Mouse (Mus musculus) forebrain, embryonic 10.5 days (tissue): Measurements from ENCODE around the gene Gm17387. TPM values are rescaled to one million over a fixed set of nuclear protein-coding genes. Genes with fewer than 3 reads are reported as not detected.
A peak's percentile ranks its signal among the peaks of the same experiment; 100 is the strongest.

Experiments used
- DNase-seq: peaks from one replicate; pipeline ENCODE4 v3.0.0-alpha.2; 2017; ENCODE audit warnings: low spot score; ENCODE audit errors: extremely low spot score
- H3K27ac ChIP-seq: fragments of 300-500 bp; sonication (generic); 2 replicates; pipeline ENCODE4 v1.5.1; 2016; ENCODE audit warnings: mild to moderate bottlenecking
- H3K27me3 ChIP-seq: fragments of 300-500 bp; sonication (generic); 2 replicates; pipeline ENCODE4 v1.6.1; 2016; ENCODE audit warnings: mild to moderate bottlenecking; ENCODE audit not compliant: poor library complexity, severe bottlenecking
- H3K36me3 ChIP-seq: fragments of 300-500 bp; sonication (generic); replicated peaks from 2 replicates; pipeline ENCODE4 v1.6.1; 2016; ENCODE audit warnings: mild to moderate bottlenecking, moderate library complexity
- H3K4me1 ChIP-seq: fragments of 300-500 bp; sonication (generic); 2 replicates; pipeline ENCODE4 v1.6.1; 2016
- H3K4me3 ChIP-seq: fragments of 300-500 bp; sonication (generic); 2 replicates; pipeline ENCODE4 v1.5.1; 2016; ENCODE audit warnings: mild to moderate bottlenecking, moderate library complexity
- H3K9me3 ChIP-seq: fragments of 300-500 bp; sonication (generic); 2 replicates; pipeline ENCODE4 v1.6.1; 2016; ENCODE audit warnings: mild to moderate bottlenecking, moderate library complexity
- WGBS: fragments of 180-500 bp; shearing (Covaris S2); methylation state at CpG from one replicate; pipeline ENCODE4 v1.1.7; 2016; 5-methylcytosine and 5-hydroxymethylcytosine counted together
- polyA plus RNA-seq: library from polyadenylated mRNA; unstranded; fragments of >200 nt; fragmentation: Nextera tagmentation; extraction: Ambion mirVana; gene quantifications from 2 replicates; pipeline ENCODE4 v1.2.1, GENCODE M21; 2016

The Gm17387 gene
- polyA plus RNA-seq, 1 experiment from 2014 or later = not detected

GRCm38 (mm10) chr7:141058601-141059341 lies 29.8 kb downstream of the Gm17387 start:
- peaks cover 46% of the 10 kb centered on the region for H3K36me3 ChIP-seq
- H3K9me3 ChIP-seq = peaks cover 3% of the 10 kb centered on the region; the same call in 1 of the 2 replicates
- no peak overlapping the region for H3K4me3 ChIP-seq
- peaks cover 22% of the 10 kb centered on the region for H3K27me3 ChIP-seq
- peaks cover 30% of the 10 kb centered on the region for H3K4me1 ChIP-seq
- no peak overlapping the region for H3K27ac ChIP-seq
- WGBS = 93% methylated on average over 14 of the region's 14 CpGs
- no peak for DNase-seq

- Histone ChIP-seq H3K4me3 (peak overlapping the region; percentile 80), H3K27ac (peak overlapping the region; percentile 95), H3K27me3 (peaks cover 22% of the 10 kb centered on the region), H3K9me3 (peaks cover 3% of the 10 kb centered on the region; the same call in 1 of the 2 replicates), H3K36me3 (peaks cover 57% of the 10 kb centered on the region), H3K4me1 (peaks cover 30% of the 10 kb centered on the region)
- 73% methylated on average over 2 of the region's 2 CpGs for WGBS
- no peak for DNase-seq
These were observed 31.0 kb downstream of the Gm17387 start for GRCm38 (mm10) chr7:141059929-141060328.

- DNase-seq = peak; percentile 87
- H3K27ac ChIP-seq = peak within 1 kb of the TSS; percentile 95
- H3K36me3 ChIP-seq = peaks cover 62% of the 10 kb centered on the region
- H3K27me3 ChIP-seq = peaks cover 22% of the 10 kb centered on the region
- peaks cover 30% of the 10 kb centered on the region for H3K4me1 ChIP-seq
- H3K9me3 ChIP-seq = peaks cover 2% of the 10 kb centered on the region; the same call in 1 of the 2 replicates
- under 1% methylated on average over 72 of the region's 72 CpGs for WGBS
- H3K4me3 ChIP-seq = peak within 1 kb of the TSS; percentile 80
These were observed 31.7 kb downstream of the Gm17387 start, which contains the start of gene B4galnt4 for GRCm38 (mm10) chr7:141060426-141061242. Gene B4galnt4, plus strand, starts transcription at chr7:141061104.

- peak; percentile 53 for DNase-seq
- peaks cover 62% of the 10 kb centered on the region for H3K36me3 ChIP-seq
- 0% methylated on average over 37 of the region's 37 CpGs for WGBS
These were observed 32.4 kb downstream of the Gm17387 start for GRCm38 (mm10) chr7:141061269-141061692.

GRCm38 (mm10) chr7:141062525-141062924 lies 33.6 kb downstream of the Gm17387 start:
- peaks cover 22% of the 10 kb centered on the region for H3K27me3 ChIP-seq
- H3K9me3 ChIP-seq = no peaks in the 10 kb centered on the region
- H3K27ac ChIP-seq = no peak overlapping the region
- DNase-seq = no peak
- WGBS = 97% methylated on average over 7 of the region's 7 CpGs
- H3K4me1 ChIP-seq = peaks cover 30% of the 10 kb centered on the region
- peaks cover 62% of the 10 kb centered on the region for H3K36me3 ChIP-seq
- H3K4me3 ChIP-seq = peak overlapping the region; percentile 80; the same call in 1 of the 2 replicates

More at GRCm38 (mm10) chr7:141061269-141061692, 32.4 kb downstream of the Gm17387 start:
- no peaks in the 10 kb centered on the region for H3K9me3 ChIP-seq
- peak overlapping the region; percentile 80 for H3K4me3 ChIP-seq
- H3K27ac ChIP-seq = peak overlapping the region; percentile 95
- H3K27me3 ChIP-seq = peaks cover 22% of the 10 kb centered on the region
- peaks cover 30% of the 10 kb centered on the region for H3K4me1 ChIP-seq

- peaks cover 30% of the 10 kb centered on the region for H3K4me1 ChIP-seq
- no peak overlapping the region for H3K27ac ChIP-seq
- 94% methylated on average over 3 of the region's 3 CpGs for WGBS
- peaks cover 67% of the 10 kb centered on the region for H3K36me3 ChIP-seq
- no peaks in the 10 kb centered on the region for H3K9me3 ChIP-seq
- no peak for DNase-seq
- H3K27me3 ChIP-seq = peaks cover 29% of the 10 kb centered on the region
- H3K4me3 ChIP-seq = no peak overlapping the region
These were observed 34.4 kb downstream of the Gm17387 start for GRCm38 (mm10) chr7:141063353-141063752.

- 91% methylated on average over 7 of the region's 7 CpGs for WGBS
- H3K4me3 ChIP-seq = no peak overlapping the region
- H3K9me3 ChIP-seq = no peaks in the 10 kb centered on the region
- no peak overlapping the region for H3K27ac ChIP-seq
- no peak for DNase-seq
- H3K36me3 ChIP-seq = peaks cover 70% of the 10 kb centered on the region
- peaks cover 30% of the 10 kb centered on the region for H3K4me1 ChIP-seq
- H3K27me3 ChIP-seq = peaks cover 36% of the 10 kb centered on the region
These were observed 35.2 kb downstream of the Gm17387 start for GRCm38 (mm10) chr7:141064175-141064574.

GRCm38 (mm10) chr7:141064576-141064975 lies 35.6 kb downstream of the Gm17387 start:
- 92% methylated on average over 7 of the region's 7 CpGs for WGBS
- Histone ChIP-seq H3K9me3 (no peaks in the 10 kb centered on the region), H3K27me3 (peaks cover 38% of the 10 kb centered on the region), H3K36me3 (peaks cover 70% of the 10 kb centered on the region), H3K4me1 (peaks cover 31% of the 10 kb centered on the region), H3K27ac (no peak overlapping the region), H3K4me3 (no peak overlapping the region)
- no peak for DNase-seq

GRCm38 (mm10) chr7:141068351-141068750 lies 39.4 kb downstream of the Gm17387 start:
- Histone ChIP-seq H3K9me3 (no peaks in the 10 kb centered on the region), H3K4me1 (peaks cover 24% of the 10 kb centered on the region), H3K36me3 (peaks cover 57% of the 10 kb centered on the region), H3K4me3 (no peak overlapping the region), H3K27ac (no peak overlapping the region), H3K27me3 (peaks cover 49% of the 10 kb centered on the region)
- WGBS = 88% methylated on average over 19 of the region's 19 CpGs
- DNase-seq = no peak

GRCm38 (mm10) chr7:141070058-141070862 lies 41.3 kb downstream of the Gm17387 start:
- Histone ChIP-seq H3K4me1 (peaks cover 24% of the 10 kb centered on the region), H3K27me3 (peaks cover 49% of the 10 kb centered on the region), H3K9me3 (no peaks in the 10 kb centered on the region), H3K27ac (peak overlapping the region; percentile 72), H3K4me3 (peak overlapping the region; percentile 51), H3K36me3 (peaks cover 37% of the 10 kb centered on the region)
- 2% methylated on average over 51 of the region's 51 CpGs for WGBS
- peak; percentile 79 for DNase-seq

- H3K36me3 ChIP-seq = peaks cover 18% of the 10 kb centered on the region
- no peak overlapping the region for H3K4me3 ChIP-seq
- H3K27me3 ChIP-seq = peaks cover 49% of the 10 kb centered on the region
- peaks cover 24% of the 10 kb centered on the region for H3K4me1 ChIP-seq
- no peaks in the 10 kb centered on the region for H3K9me3 ChIP-seq
- WGBS = 40% methylated on average over 23 of the region's 23 CpGs
- no peak overlapping the region for H3K27ac ChIP-seq
- no peak for DNase-seq
These were observed 43.2 kb downstream of the Gm17387 start for GRCm38 (mm10) chr7:141072017-141072745.
